Mouse (Mus musculus) cerebellum, postnatal 4 days (tissue): Measurements from ENCODE around the gene Clec2d.
A peak's percentile ranks its signal among the peaks of the same experiment; 100 is the strongest.

Source experiments
- DNase-seq, 2 experiments: peaks; one replicate each; pipeline ENCODE4 v3.0.0; 2022; ENCODE audit warnings: low spot score in 2 of 2, mixed read lengths in 1 of 2

The Clec2d gene

GRCm38 (mm10) chr6:129224090-129224489 lies 43.7 kb downstream of the Clec2d start:
- DNase-seq, result no peak

GRCm38 (mm10) chr6:129225078-129225477 lies 44.7 kb downstream of the Clec2d start:
- DNase-seq, result no peak

GRCm38 (mm10) chr6:129228935-129229773 lies 48.7 kb downstream of the Clec2d start:
- no peak for DNase-seq

GRCm38 (mm10) chr6:129229774-129230578 lies 49.6 kb downstream of the Clec2d start:
- peak in 1 of 2 experiments; percentile 8 for DNase-seq

- no peak for DNase-seq
Measured at GRCm38 (mm10) chr6:129232005-129232841, 51.8 kb downstream of the Clec2d start.

GRCm38 (mm10) chr6:129232842-129233205 lies 52.4 kb downstream of the Clec2d start:
- DNase-seq, result no peak

GRCm38 (mm10) chr6:129233366-129233954 lies 53.0 kb downstream of the Clec2d start:
- no peak for DNase-seq

- DNase-seq, result no peak
Measured at GRCm38 (mm10) chr6:129233955-129234369, 53.5 kb downstream of the Clec2d start.

- no peak for DNase-seq
Measured at GRCm38 (mm10) chr6:129234456-129235360, 54.3 kb downstream of the Clec2d start.

- no peak for DNase-seq
Measured at GRCm38 (mm10) chr6:129235855-129236461, 55.5 kb downstream of the Clec2d start.
